In the genomic region with DNA sequence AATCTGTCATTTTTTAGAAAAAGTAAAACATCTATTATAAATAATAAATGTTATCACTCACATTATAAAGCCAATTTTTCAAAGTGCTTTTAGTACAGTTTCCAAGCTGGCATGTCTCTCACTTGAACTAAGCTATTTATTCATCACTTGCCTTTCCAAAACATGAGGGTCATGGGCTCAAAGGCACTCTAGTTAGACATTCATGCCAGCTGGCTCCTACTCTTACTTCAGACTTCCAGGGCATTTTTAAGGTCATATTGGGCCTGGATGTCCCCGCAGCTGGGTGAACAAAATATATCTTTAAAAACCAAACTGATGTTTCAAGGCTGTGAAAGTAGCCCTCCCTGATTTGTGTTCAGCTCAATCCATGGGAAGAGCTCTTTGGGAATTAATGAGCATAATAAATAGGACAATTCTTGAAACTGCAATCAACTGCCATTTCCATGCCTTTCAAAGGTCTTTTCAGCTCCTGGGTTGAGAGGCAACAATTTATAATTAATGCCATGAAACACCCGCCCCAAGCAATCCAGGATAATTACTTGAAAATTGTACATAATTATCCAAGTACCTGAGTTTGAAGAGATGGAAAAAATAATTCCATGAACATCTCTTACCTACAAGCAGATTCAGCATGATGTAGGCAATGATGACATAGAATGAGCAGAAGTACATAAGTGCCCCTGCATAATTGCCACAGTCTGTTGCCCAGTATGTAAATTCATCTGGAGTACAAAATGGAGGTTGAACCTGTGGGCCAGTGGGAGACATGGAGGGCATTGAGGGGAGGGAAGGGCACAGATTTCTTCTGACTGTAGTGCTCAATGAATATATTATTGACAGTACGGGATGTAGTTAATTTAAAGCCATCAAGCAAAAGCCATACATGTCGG, we compare ENCODE assay signal across 18 mouse cellular contexts.
DNase-seq lines count a peak whose midpoint lies in the region; ATAC-seq and TF ChIP-seq lines count a peak whose summit lies in the region.
"Had no signal": no experiment of that assay in that cellular context is flagged by ENCODE, and none has a peak within 500 bp of the region (broad histone marks: within the 10 kb centered on the region; RNA-seq: fewer than 3 reads in every experiment).

No protein-coding gene starts in this region.

- no peak overlapping the region for H3K9ac ChIP-seq in heart, embryonic 12.5 days
- no peak overlapping the region for H3K9ac ChIP-seq in kidney, embryonic 14.5 days (ENCODE audit: low read depth, low read length)
- no peak overlapping the region for H3K9ac ChIP-seq in forebrain, embryonic 12.5 days
- H3K9ac ChIP-seq in intestine, embryonic 16.5 days (ENCODE audit: low read depth, low read length) = no peak overlapping the region
- H3K9ac ChIP-seq: hindbrain, embryonic 15.5 days; limb, embryonic 12.5 days had no signal

- H3K27me3 ChIP-seq in heart, embryonic 12.5 days (replicated peaks) = no peaks in the 10 kb centered on the region
- no peaks in the 10 kb centered on the region for H3K27me3 ChIP-seq in kidney, embryonic 14.5 days (ENCODE audit: control insufficient read depth, insufficient read depth, low read length)
- no peaks in the 10 kb centered on the region for H3K27me3 ChIP-seq in forebrain, embryonic 12.5 days
- no peaks in the 10 kb centered on the region for H3K27me3 ChIP-seq in intestine, embryonic 16.5 days (replicated peaks; ENCODE audit: control insufficient read depth, insufficient read depth, low read length)
- H3K27me3 ChIP-seq: hindbrain, embryonic 15.5 days; limb, embryonic 12.5 days had no signal

- H3K4me2 ChIP-seq in heart, embryonic 12.5 days = no peak overlapping the region
- H3K4me2 ChIP-seq in kidney, embryonic 14.5 days (replicated peaks; ENCODE audit: low read depth, low read length) = no peak overlapping the region
- H3K4me2 ChIP-seq in forebrain, embryonic 12.5 days = no peak overlapping the region
- no peak overlapping the region for H3K4me2 ChIP-seq in intestine, embryonic 16.5 days (ENCODE audit: low read depth, low read length)
- H3K4me2 ChIP-seq: hindbrain, embryonic 15.5 days; limb, embryonic 12.5 days had no signal

- 77% methylated on average over 4 of the region's 4 CpGs for WGBS in heart, embryonic 12.5 days
- WGBS in kidney, embryonic 14.5 days = 86% methylated on average over 4 of the region's 4 CpGs
- WGBS in forebrain, embryonic 12.5 days = 66% methylated on average over 4 of the region's 4 CpGs
- WGBS in intestine, embryonic 16.5 days = 88% methylated on average over 4 of the region's 4 CpGs

- no peak for TF ChIP-seq CTCF in brain, embryonic 14.5 days (IDR thresholded peaks at IDR 0.05; ENCODE audit: borderline replicate concordance, extremely low read depth, insufficient read depth, insufficient read length)

- DNase-seq in heart, adult 18-20 months = peak; percentile 35 to 59
- DNase-seq in kidney, adult 8-10 months = peak; percentile 19 to 53
- DNase-seq in brain, embryonic 14.5 days (ENCODE audit: low read depth) = peak; percentile 68
- DNase-seq in urinary bladder, adult 18-20 months (ENCODE audit: low spot score in 2 of 2) = no peak
- DNase-seq: cerebellum, adult 11-12 months; layer of hippocampus, adult 9-11 months; lung, postnatal 10 days; retina, postnatal 1 day; right cerebral cortex, postnatal 4 days; thymus, postnatal 36 days had no signal

- no peak for TF ChIP-seq POLR2A in brain, embryonic 14.5 days (IDR thresholded peaks at IDR 0.05; ENCODE audit: borderline replicate concordance, extremely low read depth, insufficient read depth, insufficient read length, poor library complexity, severe bottlenecking)

- no peak overlapping the region for H3K4me3 ChIP-seq in heart, embryonic 12.5 days
- H3K4me3 ChIP-seq in kidney, embryonic 14.5 days (ENCODE audit: low read length) = no peak overlapping the region
- H3K4me3 ChIP-seq in forebrain, embryonic 12.5 days (replicated peaks) = no peak overlapping the region
- no peak overlapping the region for H3K4me3 ChIP-seq in intestine, embryonic 16.5 days (ENCODE audit: low read length)
- H3K4me3 ChIP-seq: embryonic facial prominence, embryonic 10.5 days; hindbrain, embryonic 15.5 days; limb, embryonic 12.5 days had no signal

- no peaks in the 10 kb centered on the region for H3K9me3 ChIP-seq in heart, embryonic 12.5 days (replicated peaks)
- H3K9me3 ChIP-seq in kidney, embryonic 14.5 days (ENCODE audit: control insufficient read depth, low read length) = no peaks in the 10 kb centered on the region
- H3K9me3 ChIP-seq in forebrain, embryonic 12.5 days = no peaks in the 10 kb centered on the region
- H3K9me3 ChIP-seq in intestine, embryonic 16.5 days (ENCODE audit: control insufficient read depth, low read length) = no peaks in the 10 kb centered on the region
- H3K9me3 ChIP-seq: embryonic facial prominence, embryonic 10.5 days; hindbrain, embryonic 15.5 days; limb, embryonic 12.5 days had no signal

- ATAC-seq in heart, embryonic 12.5 days (ENCODE audit: insufficient number of reproducible peaks, low FRiP score) = no peak
- no peak for ATAC-seq in kidney, embryonic 14.5 days (ENCODE audit: low FRiP score, low TSS enrichment)
- peak; percentile 73; the same call in 1 of the 2 replicates for ATAC-seq in forebrain, embryonic 12.5 days (ENCODE audit: low FRiP score)
- no peak for ATAC-seq in intestine, embryonic 16.5 days

- H3K36me3 ChIP-seq in heart, embryonic 12.5 days = no peaks in the 10 kb centered on the region
- H3K36me3 ChIP-seq in kidney, embryonic 14.5 days (ENCODE audit: control insufficient read depth, insufficient read depth, low read length) = no peaks in the 10 kb centered on the region
- no peaks in the 10 kb centered on the region for H3K36me3 ChIP-seq in forebrain, embryonic 12.5 days (replicated peaks)
- no peaks in the 10 kb centered on the region for H3K36me3 ChIP-seq in intestine, embryonic 16.5 days (ENCODE audit: control insufficient read depth, insufficient read depth, low read length)
- H3K36me3 ChIP-seq: embryonic facial prominence, embryonic 10.5 days; hindbrain, embryonic 15.5 days; limb, embryonic 12.5 days had no signal

- no peaks in the 10 kb centered on the region for H3K4me1 ChIP-seq in heart, embryonic 12.5 days (replicated peaks)
- H3K4me1 ChIP-seq in kidney, embryonic 14.5 days (ENCODE audit: control insufficient read depth, insufficient read depth, low read length) = no peaks in the 10 kb centered on the region
- no peaks in the 10 kb centered on the region for H3K4me1 ChIP-seq in forebrain, embryonic 12.5 days
- H3K4me1 ChIP-seq in intestine, embryonic 16.5 days (ENCODE audit: control insufficient read depth, insufficient read depth, low read length) = no peaks in the 10 kb centered on the region
- H3K4me1 ChIP-seq: embryonic facial prominence, embryonic 10.5 days; hindbrain, embryonic 15.5 days; limb, embryonic 12.5 days had no signal

- H3K27ac ChIP-seq in heart, embryonic 12.5 days (ENCODE audit: poor library complexity, severe bottlenecking) = no peak overlapping the region
- H3K27ac ChIP-seq in kidney, embryonic 14.5 days (ENCODE audit: low read depth, low read length) = no peak overlapping the region
- H3K27ac ChIP-seq in forebrain, embryonic 12.5 days = no peak overlapping the region
- no peak overlapping the region for H3K27ac ChIP-seq in intestine, embryonic 16.5 days (ENCODE audit: low read length)
- H3K27ac ChIP-seq: embryonic facial prominence, embryonic 10.5 days; hindbrain, embryonic 15.5 days; kidney, postnatal 0 days; limb, embryonic 12.5 days had no signal

Comparison
In these comparisons a context has a peak if more than half of its experiments do, and no peak if none do; other contexts are left out.
1. DNase-seq: peak in heart, adult 18-20 months (2 of 2), kidney, adult 8-10 months (2 of 2) and brain, embryonic 14.5 days (single experiment); none in urinary bladder, adult 18-20 months (0 of 2).